Mouse (Mus musculus) ES-E14 (cell line): ENCODE measurements around the gene Dapk1.

Experiments
- CHD2 ChIP-seq: IDR thresholded peaks from 2 replicates; pipeline ENCODE4 v1.6.1; 2014; ENCODE audit warnings: mild to moderate bottlenecking, low read depth, low read length, inconsistent platforms
- ZC3H11A ChIP-seq: IDR thresholded peaks from 2 replicates; pipeline ENCODE4 v1.6.1; 2012; ENCODE audit warnings: low read depth, mild to moderate bottlenecking, inconsistent platforms, low read length, borderline replicate concordance

- TF ChIP-seq ZC3H11A (no peak), CHD2 (no peak)
Observed at GRCm38 (mm10) chr13:60698021-60698420, 96.3 kb downstream of the Dapk1 start.
